Mouse (Mus musculus) intestine, embryonic 16.5 days (tissue): ENCODE results near the gene Tspan14. TPM values are rescaled to one million over a fixed set of nuclear protein-coding genes. Genes with fewer than 3 reads are reported as not detected.

Source experiments
- ATAC-seq: fragments of 200-750 bp; cut with Nextera tagmentation; 2 replicates; pipeline ENCODE4 v1.8.0; 2017; ENCODE audit warnings: moderate TSS enrichment, moderate library complexity
- H3K27ac ChIP-seq: fragments of 300-500 bp; sonication (generic); 2 replicates; pipeline ENCODE4 v1.5.1; 2014; ENCODE audit warnings: mild to moderate bottlenecking, low read length
- H3K27me3 ChIP-seq: fragments of 300-500 bp; sonication (generic); replicated peaks from 2 replicates; pipeline ENCODE4 v1.6.1; 2014; ENCODE audit warnings: low read length, control low read depth, mixed read lengths; ENCODE audit not compliant: control insufficient read depth, insufficient read depth
- H3K36me3 ChIP-seq: fragments of 300-500 bp; sonication (generic); 2 replicates; pipeline ENCODE4 v1.6.1; 2014; ENCODE audit warnings: low read length, control low read depth; ENCODE audit not compliant: control insufficient read depth, insufficient read depth
- H3K4me1 ChIP-seq: fragments of 300-500 bp; sonication (generic); 2 replicates; pipeline ENCODE4 v1.6.1; 2014; ENCODE audit warnings: low read length, control low read depth, mixed read lengths; ENCODE audit not compliant: control insufficient read depth, insufficient read depth
- H3K4me2 ChIP-seq: fragments of 300-500 bp; sonication (generic); 2 replicates; pipeline ENCODE4 v1.6.1; 2014; ENCODE audit warnings: low read depth, low read length, control low read depth
- H3K4me3 ChIP-seq: fragments of 300-500 bp; sonication (generic); 2 replicates; pipeline ENCODE4 v1.5.1; 2014; ENCODE audit warnings: mild to moderate bottlenecking, low read length
- H3K9ac ChIP-seq: fragments of 300-500 bp; sonication (generic); 2 replicates; pipeline ENCODE4 v1.6.1; 2014; ENCODE audit warnings: low read depth, low read length
- H3K9me3 ChIP-seq: fragments of 300-500 bp; sonication (generic); 2 replicates; pipeline ENCODE4 v1.6.1; 2016; ENCODE audit warnings: low read length, control low read depth; ENCODE audit not compliant: control insufficient read depth
- WGBS: fragments of 180-500 bp; shearing (Covaris S2); extraction: QIAGEN DNeasy Blood & Tissue Kit; methylation state at CpG from one replicate; pipeline ENCODE4 v1.1.7; 2014; 5-methylcytosine and 5-hydroxymethylcytosine counted together
- polyA plus RNA-seq: library from polyadenylated mRNA; unstranded; fragments of >200 nt; fragmentation: Nextera tagmentation; extraction: Ambion mirVana; gene quantifications from 2 replicates; pipeline ENCODE4 v1.2.1, GENCODE M21; 2015

The Tspan14 gene
- polyA plus RNA-seq, 1 experiment from 2014 or later = 65.6 TPM

DNA sequence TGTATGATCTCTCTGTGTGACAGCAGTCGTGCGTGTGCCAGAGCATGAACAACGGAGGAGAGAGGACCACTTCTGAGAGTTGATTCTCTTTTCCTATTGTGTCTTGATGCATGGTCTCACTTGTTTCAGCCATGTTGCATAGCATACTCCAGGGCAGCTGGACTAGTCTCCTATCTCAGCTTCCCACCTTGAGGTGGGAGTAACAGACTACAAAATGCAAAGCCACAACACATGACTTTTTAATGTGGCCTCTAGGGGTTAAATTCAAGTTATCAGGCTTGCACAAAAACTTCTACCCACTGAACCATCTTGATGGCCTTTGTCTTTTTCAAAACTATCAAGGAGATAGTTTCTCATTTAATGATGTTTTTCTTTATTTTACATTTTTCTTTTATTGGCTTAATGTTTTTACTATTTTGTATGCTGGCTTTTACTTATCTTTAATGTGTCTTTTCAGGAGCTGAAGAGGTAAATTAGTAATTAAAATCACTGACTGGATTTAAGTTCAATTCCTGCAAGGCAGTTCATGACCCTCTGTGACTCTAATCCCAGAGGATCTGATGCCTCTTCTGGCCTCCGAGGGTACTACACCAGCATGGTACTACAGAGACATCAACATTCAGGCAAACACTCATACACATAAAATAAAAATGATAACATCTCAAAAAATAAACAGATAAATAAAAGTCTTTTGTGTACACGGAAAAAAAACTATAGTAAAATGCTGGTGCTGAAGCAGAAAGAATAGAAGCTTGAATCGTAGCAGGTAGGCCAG lies 80.0 kb downstream of the Tspan14 start:
- ATAC-seq = no peak
- H3K36me3 ChIP-seq = no peaks in the 10 kb centered on the region
- H3K4me3 ChIP-seq = no peak overlapping the region
- H3K9ac ChIP-seq = no peak overlapping the region
- no peaks in the 10 kb centered on the region for H3K27me3 ChIP-seq
- no peaks in the 10 kb centered on the region for H3K9me3 ChIP-seq
- no peak overlapping the region for H3K27ac ChIP-seq
- no peak overlapping the region for H3K4me2 ChIP-seq
- H3K4me1 ChIP-seq = no peaks in the 10 kb centered on the region
- WGBS = 77% methylated on average over 6 of the region's 6 CpGs

DNA sequence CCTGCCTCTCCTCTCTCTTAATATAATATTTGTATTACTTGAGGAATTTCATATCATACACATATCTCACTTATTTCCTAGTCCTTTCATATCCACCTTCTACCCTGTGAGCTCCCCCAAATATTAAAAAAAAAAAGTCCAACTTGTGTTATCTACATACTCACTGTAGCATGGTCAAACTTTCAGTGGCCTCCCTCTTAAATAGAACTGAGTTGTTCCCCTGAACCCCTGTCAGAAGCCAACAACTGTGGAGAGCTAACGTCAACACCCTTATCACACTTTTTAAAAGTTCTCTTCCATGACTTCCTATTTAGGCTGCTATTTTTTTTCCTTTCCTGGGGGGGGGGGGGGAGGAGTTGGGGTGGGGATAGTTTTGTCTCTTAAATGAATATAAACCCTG lies 80.9 kb downstream of the Tspan14 start:
- ATAC-seq = no peak
- WGBS = 37% methylated on average over 1 of the region's 1 CpGs
- H3K9me3 ChIP-seq = no peaks in the 10 kb centered on the region
- H3K27ac ChIP-seq = no peak overlapping the region
- no peak overlapping the region for H3K4me3 ChIP-seq
- H3K36me3 ChIP-seq = no peaks in the 10 kb centered on the region
- H3K9ac ChIP-seq = no peak overlapping the region
- H3K27me3 ChIP-seq = no peaks in the 10 kb centered on the region
- no peaks in the 10 kb centered on the region for H3K4me1 ChIP-seq
- H3K4me2 ChIP-seq = no peak overlapping the region

DNA sequence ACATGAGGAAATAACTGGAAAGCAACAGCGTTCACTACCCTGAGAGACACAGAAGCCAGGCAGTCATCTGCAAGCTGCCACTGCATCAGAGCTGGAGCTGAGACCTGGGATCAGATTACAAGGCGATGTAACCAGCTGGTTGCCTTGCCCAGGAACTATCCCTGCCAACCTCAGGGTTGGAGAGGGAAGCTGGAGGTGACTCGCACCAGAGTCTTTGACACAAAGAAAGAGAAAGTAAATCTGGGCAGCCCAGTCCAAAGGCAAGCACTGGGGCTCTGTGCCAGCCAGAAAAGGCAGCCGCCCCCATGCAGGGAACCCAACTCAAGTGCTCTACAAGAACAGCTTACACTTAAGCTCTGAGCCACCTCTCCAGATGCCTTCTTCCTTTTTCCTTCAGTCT lies 81.4 kb downstream of the Tspan14 start:
- Histone ChIP-seq H3K27me3 (no peaks in the 10 kb centered on the region), H3K36me3 (no peaks in the 10 kb centered on the region), H3K4me1 (no peaks in the 10 kb centered on the region), H3K4me3 (no peak overlapping the region), H3K4me2 (no peak overlapping the region), H3K27ac (no peak overlapping the region), H3K9ac (no peak overlapping the region), H3K9me3 (no peaks in the 10 kb centered on the region)
- 32% methylated on average over 4 of the region's 4 CpGs for WGBS
- ATAC-seq = no peak

DNA sequence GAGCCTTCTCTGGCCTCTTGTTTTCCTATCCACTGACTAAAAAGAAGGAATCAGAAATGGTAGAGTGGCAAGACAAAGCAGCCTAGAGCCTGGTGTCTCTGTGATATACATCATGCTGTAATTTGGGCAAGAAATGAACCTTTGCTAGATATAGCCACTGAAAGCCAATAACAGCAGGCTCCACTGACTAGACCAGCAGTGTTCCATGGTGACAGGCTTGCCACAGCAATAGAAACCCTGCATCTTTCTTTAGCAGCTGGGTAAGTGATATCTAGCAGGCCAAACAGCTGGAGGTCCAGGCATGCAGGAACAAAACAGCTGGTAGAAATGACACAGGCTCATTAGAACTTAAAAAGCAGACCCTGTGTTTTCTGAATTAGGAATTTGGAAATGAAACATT lies 92.0 kb downstream of the Tspan14 start:
- no peaks in the 10 kb centered on the region for H3K9me3 ChIP-seq
- no peak overlapping the region for H3K4me3 ChIP-seq
- H3K9ac ChIP-seq = no peak overlapping the region
- H3K27ac ChIP-seq = no peak overlapping the region
- H3K4me1 ChIP-seq = no peaks in the 10 kb centered on the region
- ATAC-seq = no peak
- no peak overlapping the region for H3K4me2 ChIP-seq
- no peaks in the 10 kb centered on the region for H3K36me3 ChIP-seq
- no peaks in the 10 kb centered on the region for H3K27me3 ChIP-seq

DNA sequence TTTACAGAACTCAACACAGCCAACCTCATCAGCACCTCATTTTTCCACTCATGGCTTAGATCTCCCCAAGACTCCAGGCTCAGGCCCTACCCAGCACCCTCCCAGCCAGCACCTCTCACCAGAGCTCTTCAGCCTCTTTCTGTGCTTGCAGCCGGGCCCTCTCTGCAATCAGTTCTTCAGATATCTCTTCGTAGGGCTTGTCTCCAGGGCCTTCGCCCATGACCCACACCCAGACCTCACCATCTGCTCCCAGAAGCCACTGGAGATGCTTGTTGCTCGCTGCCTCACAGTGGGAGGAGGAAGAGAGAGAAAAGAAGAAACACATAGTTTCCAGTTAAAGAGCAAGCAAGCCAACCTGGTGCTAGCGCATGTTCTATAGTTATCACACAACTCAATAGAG lies 92.6 kb downstream of the Tspan14 start:
- H3K4me1 ChIP-seq = no peaks in the 10 kb centered on the region
- 83% methylated on average over 5 of the region's 5 CpGs for WGBS
- no peak overlapping the region for H3K4me3 ChIP-seq
- H3K9ac ChIP-seq = no peak overlapping the region
- H3K27ac ChIP-seq = no peak overlapping the region
- no peaks in the 10 kb centered on the region for H3K9me3 ChIP-seq
- no peaks in the 10 kb centered on the region for H3K36me3 ChIP-seq
- no peak for ATAC-seq
- no peaks in the 10 kb centered on the region for H3K27me3 ChIP-seq
- no peak overlapping the region for H3K4me2 ChIP-seq

DNA sequence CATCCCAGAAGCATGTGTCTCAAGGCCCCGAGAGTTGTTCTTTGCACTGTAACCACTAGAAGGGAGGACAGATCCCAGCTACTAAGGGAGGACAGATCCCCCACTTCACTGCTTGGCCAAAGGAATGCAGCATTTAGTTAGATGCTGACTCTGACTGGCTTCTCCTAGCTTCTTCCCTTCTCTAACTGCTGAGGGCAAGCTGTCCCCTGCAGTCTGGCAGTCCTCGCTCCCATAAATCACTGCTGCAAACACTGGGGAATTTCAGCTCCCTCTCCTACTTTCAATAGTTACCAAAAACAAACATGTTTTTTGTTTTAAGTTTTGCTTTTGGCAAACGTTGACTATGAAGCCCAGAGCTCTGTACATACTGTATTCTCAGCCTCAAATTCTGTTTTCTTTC lies 96.0 kb downstream of the Tspan14 start:
- Histone ChIP-seq H3K4me3 (no peak overlapping the region), H3K4me1 (no peaks in the 10 kb centered on the region), H3K4me2 (no peak overlapping the region), H3K36me3 (no peaks in the 10 kb centered on the region), H3K27me3 (no peaks in the 10 kb centered on the region), H3K27ac (no peak overlapping the region), H3K9ac (no peak overlapping the region), H3K9me3 (no peaks in the 10 kb centered on the region)
- ATAC-seq = no peak
- 62% methylated on average over 3 of the region's 3 CpGs for WGBS

DNA sequence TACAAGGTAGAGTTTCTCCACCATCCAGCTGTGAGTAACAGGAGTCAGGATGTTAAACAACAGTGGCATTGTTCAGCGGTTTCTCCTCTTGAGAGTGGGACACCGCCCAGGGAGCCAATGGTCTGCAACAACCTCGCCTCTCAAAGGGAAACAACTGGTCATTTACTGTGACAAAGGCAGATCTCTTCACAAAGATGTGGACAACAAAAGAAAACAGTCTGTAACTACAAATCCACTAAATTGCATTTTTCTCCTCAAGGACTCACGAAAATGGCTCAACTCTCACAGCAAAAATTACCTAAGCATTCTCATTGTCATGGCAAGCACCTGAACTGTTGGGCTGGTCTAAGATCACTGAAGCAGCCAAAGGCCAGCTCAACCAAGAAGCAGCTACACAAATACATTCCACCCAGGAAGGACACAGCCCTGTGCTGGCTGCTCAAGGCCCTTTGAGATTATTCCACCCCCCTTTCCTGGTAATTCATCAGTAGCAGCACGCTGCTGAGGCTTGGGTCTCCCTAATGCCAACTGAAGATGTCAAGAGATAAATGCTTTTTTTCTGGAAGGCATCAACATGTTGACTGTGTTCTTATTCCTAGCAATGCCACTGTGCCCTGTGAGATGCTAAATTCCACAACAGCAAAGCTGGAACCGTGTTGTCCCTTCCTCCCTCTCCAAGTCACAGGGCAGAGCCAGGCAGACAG lies 101.6 kb downstream of the Tspan14 start:
- ATAC-seq = no peak
- H3K27me3 ChIP-seq = no peaks in the 10 kb centered on the region
- no peaks in the 10 kb centered on the region for H3K36me3 ChIP-seq
- no peaks in the 10 kb centered on the region for H3K9me3 ChIP-seq
- no peak overlapping the region for H3K27ac ChIP-seq
- H3K4me2 ChIP-seq = no peak overlapping the region
- 62% methylated on average over 6 of the region's 6 CpGs for WGBS
- no peak overlapping the region for H3K4me3 ChIP-seq
- H3K9ac ChIP-seq = no peak overlapping the region
- no peaks in the 10 kb centered on the region for H3K4me1 ChIP-seq

DNA sequence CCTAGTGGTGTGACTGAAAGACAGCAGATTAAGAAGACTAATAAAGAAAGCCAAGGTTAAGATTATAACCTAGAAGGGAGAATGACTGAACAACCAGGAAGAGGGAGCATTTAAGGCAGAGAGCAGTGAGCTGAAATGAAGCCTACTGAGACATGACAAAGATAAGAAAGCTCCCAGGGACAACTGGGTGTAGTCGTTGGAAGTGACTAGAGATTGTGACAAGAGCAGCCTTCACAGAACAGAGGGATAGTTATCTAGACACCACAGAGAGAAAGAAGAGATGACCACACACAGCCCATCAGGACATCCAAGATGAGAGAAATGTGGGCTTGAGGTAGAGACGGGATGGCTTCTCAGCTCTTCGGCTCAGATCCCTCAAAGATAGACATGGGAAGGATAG lies 102.9 kb downstream of the Tspan14 start:
- no peak for ATAC-seq
- Histone ChIP-seq H3K4me2 (no peak overlapping the region), H3K4me1 (no peaks in the 10 kb centered on the region), H3K9me3 (no peaks in the 10 kb centered on the region), H3K4me3 (no peak overlapping the region), H3K9ac (no peak overlapping the region), H3K36me3 (no peaks in the 10 kb centered on the region), H3K27ac (no peak overlapping the region), H3K27me3 (no peaks in the 10 kb centered on the region)
- 83% methylated on average over 3 of the region's 3 CpGs for WGBS

DNA sequence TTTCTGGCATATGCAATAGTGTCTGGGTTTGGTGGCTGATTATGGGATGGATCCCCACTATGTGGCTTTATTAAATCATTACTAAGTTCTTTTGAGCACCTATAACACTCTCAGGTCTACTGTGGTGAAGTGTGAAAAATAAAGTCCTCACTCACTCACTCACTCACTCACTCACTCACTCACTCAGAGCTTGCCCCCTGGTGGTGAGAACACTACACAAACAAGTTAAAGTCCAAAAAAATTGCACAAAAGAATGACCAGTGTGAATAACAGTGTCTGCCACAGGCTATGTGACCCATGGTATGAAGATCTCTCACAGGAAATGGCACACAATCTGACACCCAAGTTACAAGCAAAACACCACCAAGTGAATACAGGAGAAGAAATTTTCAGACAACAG lies 103.6 kb downstream of the Tspan14 start:
- no peaks in the 10 kb centered on the region for H3K36me3 ChIP-seq
- no peak overlapping the region for H3K4me2 ChIP-seq
- H3K27me3 ChIP-seq = no peaks in the 10 kb centered on the region
- H3K9ac ChIP-seq = no peak overlapping the region
- H3K4me1 ChIP-seq = no peaks in the 10 kb centered on the region
- no peak overlapping the region for H3K4me3 ChIP-seq
- H3K27ac ChIP-seq = no peak overlapping the region
- no peaks in the 10 kb centered on the region for H3K9me3 ChIP-seq
- no peak for ATAC-seq
